ENCODE assay signal across 9 mouse cellular contexts in the genomic region with DNA sequence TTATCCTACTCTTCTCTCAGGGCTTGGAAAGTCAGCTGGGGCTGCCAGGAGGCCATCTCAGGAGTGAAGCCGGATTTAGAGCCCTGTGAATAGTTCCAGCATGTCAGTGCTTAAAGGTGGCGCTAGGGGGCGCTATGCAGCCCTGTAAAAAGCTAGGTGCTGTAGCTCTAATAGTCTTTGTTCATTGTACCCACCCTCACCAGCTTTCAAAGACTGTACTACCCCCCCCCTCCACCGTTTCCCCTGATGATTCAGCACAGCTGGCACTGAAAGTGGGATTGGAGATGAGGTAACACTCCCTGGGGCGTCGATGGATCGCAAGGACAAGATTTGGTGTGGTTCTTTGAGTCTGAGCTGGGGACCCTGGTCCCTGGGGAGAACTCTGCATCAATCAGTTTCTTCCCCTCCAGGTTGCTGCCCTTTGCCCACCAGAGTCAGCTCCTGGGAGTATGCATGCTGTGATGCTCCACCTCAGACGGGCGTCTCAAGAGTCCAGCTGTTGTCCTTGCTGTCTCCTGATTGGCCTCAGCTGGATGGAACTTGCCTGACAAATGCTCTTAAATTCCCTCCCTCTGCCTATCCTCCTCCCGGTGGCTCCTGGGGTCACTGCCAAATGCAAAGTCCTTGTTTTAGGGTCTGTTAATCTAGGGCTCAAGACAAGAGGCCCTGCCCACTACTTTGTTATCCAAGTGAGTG. TPM values are rescaled to one million over a fixed set of nuclear protein-coding genes. Genes with fewer than 3 reads are reported as not detected.
DNase-seq lines count a peak whose midpoint lies in the region; ATAC-seq and TF ChIP-seq lines count a peak whose summit lies in the region.
"Had no signal": no experiment of that assay in that cellular context is flagged by ENCODE, and none has a peak within 500 bp of the region (broad histone marks: within the 10 kb centered on the region; RNA-seq: fewer than 3 reads in every experiment).

No protein-coding gene starts in this region.

- DNase-seq in heart, postnatal 0 days (ENCODE audit: low spot score), result peak; percentile 60
- DNase-seq in adrenal gland, postnatal 36 days, result peak; percentile 51 to 74
- peak; percentile 38 to 39 for DNase-seq in frontal cortex, postnatal 36 days (ENCODE audit: low spot score in 2 of 2)
- DNase-seq in kidney, postnatal 25 days, result peak; percentile 52 to 53
- DNase-seq in thymus, postnatal 25 days, result peak; percentile 19

- H3K79me3 ChIP-seq in C2C12 (ENCODE audit: low read depth), result no peaks in the 10 kb centered on the region

- WGBS in heart, postnatal 0 days, result 40% methylated on average over 10 of the region's 10 CpGs
- 20% methylated on average over 10 of the region's 10 CpGs for WGBS in heart, embryonic 11.5 days (ENCODE audit: insufficient replicate concordance)
- 15% methylated on average over 10 of the region's 10 CpGs for WGBS in midbrain, embryonic 15.5 days

- no peaks in the 10 kb centered on the region for H3K27me3 ChIP-seq in heart, postnatal 0 days (ENCODE audit: control insufficient read depth, insufficient read depth, low read length)
- H3K27me3 ChIP-seq in heart, embryonic 11.5 days (ENCODE audit: control insufficient read depth, insufficient read depth, low read length), result 0 out of 2 replicates have a peak, but pooled peaks cover 3% of the 10 kb centered on the region
- H3K27me3 ChIP-seq in C2C12 (ENCODE audit: control insufficient read depth, insufficient read depth, insufficient read length), result peaks cover 11% of the 10 kb centered on the region
- no peaks in the 10 kb centered on the region for H3K27me3 ChIP-seq in midbrain, embryonic 15.5 days (replicated peaks)
- H3K27me3 ChIP-seq: limb, embryonic 12.5 days had no signal

- no peak overlapping the region for H3K9ac ChIP-seq in heart, postnatal 0 days (replicated peaks; ENCODE audit: low read depth, low read length)
- no peak overlapping the region for H3K9ac ChIP-seq in heart, embryonic 11.5 days (ENCODE audit: low read depth, low read length)
- H3K9ac ChIP-seq in midbrain, embryonic 15.5 days, result no peak overlapping the region
- H3K9ac ChIP-seq: limb, embryonic 12.5 days had no signal

- no peak overlapping the region for H3ac ChIP-seq in C2C12 (ENCODE audit: control insufficient read depth, insufficient read length, low read depth)

- H3K4me1 ChIP-seq in heart, postnatal 0 days (ENCODE audit: control insufficient read depth, insufficient read depth), result peaks cover 7% of the 10 kb centered on the region
- H3K4me1 ChIP-seq in heart, embryonic 11.5 days (ENCODE audit: control insufficient read depth, insufficient read depth, low read length), result peaks cover 4% of the 10 kb centered on the region; the same call in 1 of the 2 replicates
- peaks cover 26% of the 10 kb centered on the region for H3K4me1 ChIP-seq in midbrain, embryonic 15.5 days

- no peak for ATAC-seq in heart, postnatal 0 days (ENCODE audit: insufficient read depth, low read depth)
- no peak for ATAC-seq in heart, embryonic 11.5 days (replicated peaks; ENCODE audit: insufficient number of reproducible peaks, low FRiP score, low TSS enrichment)
- no peak for ATAC-seq in midbrain, embryonic 15.5 days (replicated peaks)

- peak; percentile 61 for TF ChIP-seq CTCF in heart, postnatal 0 days (IDR thresholded peaks at IDR 0.05; ENCODE audit: low read depth)
- peak; percentile 36 for TF ChIP-seq CTCF in C2C12 (IDR thresholded peaks at IDR 0.05; ENCODE audit: control insufficient read depth, insufficient read depth, insufficient read length)

- H3K9me3 ChIP-seq in heart, postnatal 0 days (replicated peaks; ENCODE audit: control insufficient read depth, low read length), result no peaks in the 10 kb centered on the region
- no peaks in the 10 kb centered on the region for H3K9me3 ChIP-seq in heart, embryonic 11.5 days (replicated peaks; ENCODE audit: control insufficient read depth, low read length)
- no peaks in the 10 kb centered on the region for H3K9me3 ChIP-seq in midbrain, embryonic 15.5 days
- H3K9me3 ChIP-seq: limb, embryonic 12.5 days had no signal

- no peak overlapping the region for H3K27ac ChIP-seq in heart, postnatal 0 days (ENCODE audit: low read depth)
- no peak overlapping the region for H3K27ac ChIP-seq in heart, embryonic 11.5 days (ENCODE audit: low read depth, low read length)
- peak overlapping the region; percentile 80 for H3K27ac ChIP-seq in midbrain, embryonic 15.5 days
- H3K27ac ChIP-seq: limb, embryonic 12.5 days had no signal

- no peak for TF ChIP-seq EP300 in heart, postnatal 0 days (IDR thresholded peaks at IDR 0.05; ENCODE audit: low read depth)

- no peak overlapping the region for H3K4me2 ChIP-seq in heart, postnatal 0 days (ENCODE audit: low read depth, low read length)
- no peak overlapping the region for H3K4me2 ChIP-seq in heart, embryonic 11.5 days
- no peak overlapping the region for H3K4me2 ChIP-seq in midbrain, embryonic 15.5 days
- H3K4me2 ChIP-seq: limb, embryonic 12.5 days had no signal

- no peak overlapping the region for H3K4me3 ChIP-seq in heart, postnatal 0 days (ENCODE audit: low read depth, low read length)
- H3K4me3 ChIP-seq in heart, embryonic 11.5 days (ENCODE audit: low read depth, low read length), result no peak overlapping the region
- H3K4me3 ChIP-seq in C2C12 (ENCODE audit: insufficient read depth, poor library complexity, severe bottlenecking), result no peak overlapping the region
- no peak overlapping the region for H3K4me3 ChIP-seq in midbrain, embryonic 15.5 days
- H3K4me3 ChIP-seq: limb, embryonic 12.5 days had no signal

- H3K79me2 ChIP-seq in C2C12 (ENCODE audit: control insufficient read depth, insufficient read depth), result no peaks in the 10 kb centered on the region

- no peaks in the 10 kb centered on the region for H3K36me3 ChIP-seq in heart, postnatal 0 days (replicated peaks; ENCODE audit: control insufficient read depth, insufficient read depth, low read length)
- H3K36me3 ChIP-seq in heart, embryonic 11.5 days (ENCODE audit: control insufficient read depth, insufficient read depth, low read length), result no peaks in the 10 kb centered on the region
- H3K36me3 ChIP-seq in C2C12 (ENCODE audit: control insufficient read depth, insufficient read depth), result no peaks in the 10 kb centered on the region
- H3K36me3 ChIP-seq in midbrain, embryonic 15.5 days (replicated peaks), result no peaks in the 10 kb centered on the region

TF ChIP-seq in C2C12, 6 proteins besides CTCF, POLR2A, EP300 and RAD21:
- TF ChIP-seq USF1 (IDR thresholded peaks at IDR 0.05; ENCODE audit: low read depth) (no peak), MYOD1 (IDR thresholded peaks at IDR 0.05; ENCODE audit: control insufficient read depth, insufficient read length, low read depth) (no peak), CEBPB (IDR thresholded peaks at IDR 0.05; ENCODE audit: low read depth) (no peak), MAX (IDR thresholded peaks at IDR 0.05) (no peak), MYOG (IDR thresholded peaks at IDR 0.05; ENCODE audit: control insufficient read depth, extremely low read depth, insufficient read length) (no peak), FOSL1 (IDR thresholded peaks at IDR 0.05; ENCODE audit: insufficient read depth, low read length, poor library complexity, severe bottlenecking) (no peak)

RNA-seq across cellular contexts. Expression of gene D630003M21Rik, which starts 33.9 kb away (rescaled TPM):
- 2.0 and 2.4 TPM in 2 replicates for total RNA-seq in heart, postnatal 0 days (2014; rRNA removed; ENCODE audit: low replicate concordance)
- 2.1 and 2.5 TPM in 2 replicates for polyA plus RNA-seq in heart, postnatal 0 days (2015; fragmentation: Nextera tagmentation; extraction: Ambion mirVana)
- 0.37 and 0.57 TPM in 2 replicates for polyA plus RNA-seq in heart, embryonic 11.5 days (2014; fragmentation: Nextera tagmentation; extraction: Ambion mirVana)
- polyA plus RNA-seq in C2C12 (2012; fragmentation: generic; extraction: Trizol), result 0.01 TPM
- total RNA-seq in adrenal gland, postnatal 36 days (2021), result 1 to 10 TPM; 1.7 TPM
- polyA plus RNA-seq in midbrain, embryonic 15.5 days (2015; fragmentation: Nextera tagmentation; extraction: Ambion mirVana), result 1.6 TPM in 2 replicates

RNA-seq across cellular contexts. Expression of gene Tgm2, which starts 48.9 kb away (rescaled TPM):
- total RNA-seq in heart, postnatal 0 days (2014; rRNA removed; ENCODE audit: low replicate concordance), result 445 and 622 TPM in 2 replicates
- polyA plus RNA-seq in heart, postnatal 0 days (2015; fragmentation: Nextera tagmentation; extraction: Ambion mirVana), result 136 and 155 TPM in 2 replicates
- polyA plus RNA-seq in heart, embryonic 11.5 days (2014; fragmentation: Nextera tagmentation; extraction: Ambion mirVana), result 129 and 130 TPM in 2 replicates
- polyA plus RNA-seq in C2C12 (2012; fragmentation: generic; extraction: Trizol), result 1.1 TPM
- 10 to 100 TPM; 44.6 to 85.9 TPM for total RNA-seq in adrenal gland, postnatal 36 days (2021)
- 10.1 and 12.4 TPM in 2 replicates for polyA plus RNA-seq in midbrain, embryonic 15.5 days (2015; fragmentation: Nextera tagmentation; extraction: Ambion mirVana)
